Mouse (Mus musculus) spleen, adult 12 weeks (tissue): ENCODE measurements around the gene 1810010H24Rik.
A peak's percentile ranks its signal among the peaks of the same experiment; 100 is the strongest.
"Not testable (repeated sequence)": the region's sequence is repeated elsewhere in the genome, so short reads cannot be mapped to it uniquely, and the experiment has no call there.

ENCODE experiments used
- DNase-seq: peaks from one replicate; pipeline ENCODE4 v3.0.0; 2022; ENCODE audit warnings: low spot score

Gene 1810010H24Rik

DNA sequence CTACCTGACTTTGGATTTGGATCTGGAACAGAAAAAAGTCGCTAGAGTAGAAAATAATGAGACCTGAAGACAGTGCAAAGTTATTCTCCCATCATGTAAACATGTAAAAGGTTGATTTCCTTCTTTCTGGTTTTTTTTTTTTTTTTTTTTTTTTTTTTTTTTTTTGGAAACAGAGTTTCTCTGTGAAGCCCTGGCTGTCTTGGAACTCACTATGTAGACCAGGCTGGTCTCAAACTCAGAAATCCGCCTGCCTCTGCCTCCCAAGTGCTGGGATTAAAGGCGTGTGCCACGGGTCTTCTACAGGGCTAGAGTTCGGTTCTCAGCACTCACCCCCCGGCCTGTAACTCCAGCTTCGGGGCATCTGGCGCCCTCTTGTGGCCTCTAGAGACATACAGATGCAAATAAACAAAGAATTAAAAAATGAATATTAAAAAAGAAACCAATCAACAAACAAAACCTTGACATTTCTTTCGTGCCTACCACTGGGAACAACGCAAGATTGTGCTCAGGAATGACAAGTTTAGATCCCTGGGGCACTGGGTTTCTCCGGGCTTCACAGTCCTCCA, 11.4 kb upstream of the 1810010H24Rik start:
- no peak for DNase-seq

GRCm38 (mm10) chr11:107014597-107015309, 10.7 kb upstream of the 1810010H24Rik start:
- no peak for DNase-seq

DNA sequence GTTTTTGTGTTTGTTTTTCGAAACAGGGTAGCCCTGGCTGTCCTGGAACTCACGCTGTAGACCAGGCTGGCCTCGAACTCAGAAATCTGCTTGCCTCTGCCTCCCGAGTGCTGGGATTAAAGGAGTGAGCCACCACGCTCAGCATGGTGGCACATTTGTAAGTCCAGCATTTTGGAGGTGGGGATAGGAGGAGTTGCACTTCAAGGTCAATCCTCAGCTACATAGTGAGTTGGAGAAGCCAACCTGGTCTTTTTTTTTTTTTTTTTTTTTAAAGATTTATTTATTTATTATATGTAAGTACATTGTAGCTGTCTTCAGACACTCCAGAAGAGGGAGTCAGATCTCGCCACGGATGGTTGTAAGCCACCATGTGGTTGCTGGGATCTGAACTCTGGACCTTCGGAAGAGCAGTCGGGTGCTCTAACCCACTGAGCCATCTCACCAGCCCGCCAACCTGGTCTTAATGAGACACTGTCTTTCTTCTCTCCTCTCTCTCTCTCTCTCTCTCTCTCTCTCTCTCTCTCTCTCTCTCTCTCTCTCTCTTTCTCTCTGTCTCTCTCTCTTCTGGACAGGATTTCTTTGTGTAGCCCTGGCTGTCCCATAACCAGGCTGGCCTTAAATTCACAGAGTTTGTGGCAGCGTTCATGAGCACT, 9.8 kb upstream of the 1810010H24Rik start:
- DNase-seq, result not testable (repeated sequence)

- no peak for DNase-seq
Observed at GRCm38 (mm10) chr11:107016893-107017292, 8.6 kb upstream of the 1810010H24Rik start.

- DNase-seq, result no peak
Observed at GRCm38 (mm10) chr11:107017339-107017886, 8.1 kb upstream of the 1810010H24Rik start.

GRCm38 (mm10) chr11:107018606-107019005, 6.9 kb upstream of the 1810010H24Rik start:
- DNase-seq, result no peak

DNA sequence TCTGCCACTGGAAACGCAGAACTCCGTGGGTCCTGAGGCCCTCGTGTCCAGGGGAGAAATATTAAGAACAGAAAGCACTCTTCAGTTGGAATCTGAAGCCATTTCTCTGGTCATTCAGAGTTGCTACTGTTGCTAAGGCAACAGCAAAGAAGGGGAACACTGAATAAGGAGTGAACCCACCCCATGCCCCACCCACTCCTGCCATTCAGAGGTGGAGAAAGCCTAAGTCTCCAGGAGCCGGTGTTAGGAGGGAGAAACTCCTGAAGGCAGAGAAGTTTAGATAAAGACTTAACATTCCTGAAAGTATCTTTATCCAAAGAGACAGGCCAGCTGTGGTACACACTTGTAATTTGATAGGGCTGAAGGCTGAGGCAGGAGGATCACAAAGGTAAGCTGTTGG, 6.2 kb upstream of the 1810010H24Rik start:
- DNase-seq, result no peak

GRCm38 (mm10) chr11:107019722-107020121, 5.8 kb upstream of the 1810010H24Rik start:
- DNase-seq, result not testable (repeated sequence)

- no peak for DNase-seq
Observed at GRCm38 (mm10) chr11:107022050-107022683, 3.3 kb upstream of the 1810010H24Rik start.

DNA sequence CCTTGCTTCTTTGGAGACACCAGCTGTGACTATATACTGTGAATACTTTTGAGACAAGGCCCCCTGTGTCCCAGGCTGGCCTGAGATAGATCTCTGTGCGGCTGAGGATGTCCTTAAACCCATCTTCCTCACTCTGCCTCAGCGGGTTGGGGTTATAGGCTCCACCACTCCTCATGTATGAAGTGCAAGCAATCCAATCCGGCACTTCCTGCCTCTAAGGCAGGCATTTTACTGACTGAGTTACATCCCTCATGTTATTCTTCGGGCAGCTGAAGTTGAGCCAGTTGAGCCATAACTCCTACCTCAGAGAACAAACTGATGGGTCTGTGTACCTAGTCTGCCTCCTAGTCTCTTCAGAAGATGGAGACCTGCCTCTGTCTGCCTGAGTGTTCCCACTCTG, 1.1 kb upstream of the 1810010H24Rik start:
- DNase-seq, result no peak

DNA sequence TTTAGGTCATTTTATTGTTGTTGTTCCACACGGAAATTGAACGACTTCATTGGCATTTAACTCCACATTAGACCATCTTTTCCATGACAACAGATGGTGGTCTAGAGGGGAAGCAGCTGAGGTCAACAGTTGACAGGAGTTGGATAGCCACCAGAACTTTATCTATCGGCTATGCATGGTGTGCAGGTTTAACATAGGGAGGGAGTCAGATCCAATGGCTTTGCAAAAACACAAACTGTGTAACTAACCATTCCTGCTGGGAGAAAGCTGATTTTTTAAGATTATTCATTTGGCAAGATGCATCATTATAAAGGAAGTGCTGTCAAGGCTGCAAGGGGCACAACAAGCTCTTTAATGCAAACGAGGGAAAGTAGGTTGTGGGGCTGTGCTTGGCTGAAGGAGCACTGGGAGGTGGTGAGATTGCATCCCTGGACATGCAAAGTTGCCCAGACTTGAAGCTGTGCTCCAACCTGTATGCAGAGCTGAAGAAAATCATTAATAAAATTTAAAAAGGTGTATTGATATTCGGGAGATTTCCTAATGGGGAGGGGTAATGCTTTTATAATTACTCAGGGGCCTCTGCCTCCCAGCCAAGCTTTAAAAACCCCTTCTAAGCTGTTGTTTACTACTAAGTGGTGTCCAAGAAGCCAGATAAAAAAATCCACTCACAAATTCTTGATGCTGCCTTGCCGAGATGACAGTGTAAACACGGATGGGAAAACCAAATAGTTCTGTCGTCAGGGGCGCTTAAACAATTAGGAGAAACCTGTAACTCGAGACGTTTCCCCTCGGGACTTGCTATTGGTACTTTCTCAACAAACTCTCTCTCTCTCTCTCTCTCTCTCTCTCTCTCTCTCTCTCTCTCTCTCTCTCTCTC, 1.3 kb downstream of the 1810010H24Rik start:
- DNase-seq, result no peak

- peak; percentile 73 for DNase-seq
Observed at GRCm38 (mm10) chr11:107027431-107028274, 2.2 kb downstream of the 1810010H24Rik start.

- no peak for DNase-seq
Observed at GRCm38 (mm10) chr11:107028275-107028618, 2.8 kb downstream of the 1810010H24Rik start.

DNA sequence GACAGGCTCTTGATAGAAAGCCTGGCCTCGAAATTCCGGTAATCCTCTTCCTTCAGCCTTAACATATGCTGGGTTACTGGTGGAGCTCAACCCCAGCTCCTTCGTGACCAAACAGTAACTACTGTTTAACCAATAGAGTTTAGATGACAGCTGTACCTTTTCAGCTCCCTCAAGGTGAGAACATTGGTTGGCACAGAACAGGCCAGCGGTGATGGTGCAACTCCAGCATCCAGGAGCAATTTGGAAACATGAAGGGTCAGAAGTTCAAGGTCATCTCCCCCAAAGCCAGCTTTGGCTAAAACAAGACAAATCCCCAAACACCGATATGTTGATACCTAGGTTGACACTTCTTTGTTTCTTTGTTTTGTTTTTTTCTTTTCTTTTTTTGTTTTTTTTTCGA, 3.3 kb downstream of the 1810010H24Rik start:
- DNase-seq, result no peak

DNA sequence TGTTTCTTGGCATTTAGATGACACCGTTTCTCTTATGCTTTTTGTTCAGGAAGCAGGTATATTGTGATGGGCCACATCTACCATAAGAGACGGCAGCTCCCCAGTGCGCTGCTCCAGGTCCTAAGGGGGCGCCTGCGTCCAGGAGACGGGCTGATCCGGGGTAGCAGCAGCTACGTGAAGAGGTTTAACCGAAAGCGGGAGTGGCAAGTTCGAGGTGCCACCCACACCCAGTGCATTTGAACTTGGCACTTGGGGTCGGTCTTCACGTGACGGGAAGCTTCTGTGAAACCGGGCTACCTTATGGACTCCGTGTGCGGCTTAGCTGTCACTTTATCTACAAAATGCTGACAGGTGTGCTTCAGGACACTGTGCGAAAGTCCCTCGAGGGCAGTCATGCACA, 4.1 kb downstream of the 1810010H24Rik start:
- no peak for DNase-seq

DNA sequence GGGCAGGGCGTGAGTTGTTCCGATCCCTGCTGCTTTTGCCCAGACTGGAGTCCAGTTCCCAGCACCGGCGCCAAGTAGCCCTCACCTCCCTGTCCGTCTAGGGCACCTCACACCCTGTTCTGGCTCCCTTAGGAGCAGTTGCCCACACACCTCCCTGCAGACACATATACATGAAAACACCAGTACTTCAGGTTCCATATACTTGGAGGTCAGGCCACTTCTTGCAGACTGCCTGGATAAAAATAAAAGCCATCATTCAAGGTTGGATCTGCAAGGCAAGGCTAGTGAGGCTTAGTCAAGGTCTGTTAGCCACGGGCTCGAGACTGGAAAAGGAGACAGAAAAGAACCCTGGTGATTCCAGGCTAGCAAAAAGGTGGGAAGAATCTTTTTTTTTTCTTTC, 6.2 kb downstream of the 1810010H24Rik start:
- DNase-seq, result no peak

- no peak for DNase-seq
Observed at GRCm38 (mm10) chr11:107034085-107034810, 8.8 kb downstream of the 1810010H24Rik start.

GRCm38 (mm10) chr11:107039417-107039816, 13.9 kb downstream of the 1810010H24Rik start:
- no peak for DNase-seq

GRCm38 (mm10) chr11:107041396-107041795, 15.9 kb downstream of the 1810010H24Rik start:
- DNase-seq, result no peak

GRCm38 (mm10) chr11:107043361-107043760, 17.9 kb downstream of the 1810010H24Rik start:
- DNase-seq, result no peak
